Mouse (Mus musculus): ENCODE data around the gene Bcl7b.

DNA sequence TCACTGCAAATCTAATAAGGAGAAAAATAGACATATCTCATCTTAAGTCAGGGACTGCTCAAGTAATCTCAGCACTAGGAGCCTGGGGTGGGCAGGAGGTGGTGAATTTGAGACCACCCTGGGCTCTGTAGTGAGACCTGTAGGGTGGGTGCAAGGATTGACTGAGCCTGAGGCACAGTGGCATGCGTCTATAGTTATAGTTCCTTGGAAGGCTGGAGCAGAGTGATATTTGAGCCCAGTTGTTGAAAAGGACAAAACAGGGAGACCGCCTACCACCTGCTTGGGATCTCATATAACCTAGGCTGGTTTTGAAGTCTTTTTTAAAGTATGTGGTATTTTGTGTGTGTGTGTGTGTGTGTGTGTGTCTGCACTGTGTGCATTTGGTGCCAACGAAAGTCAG, 56.1 kb downstream of the Bcl7b start:
- no peak for TF ChIP-seq CTCF (IDR thresholded peaks at IDR 0.05; ENCODE audit: low read depth, low read length)
- TF ChIP-seq POLR2A (IDR thresholded peaks at IDR 0.05; ENCODE audit: borderline replicate concordance, low read depth, low read length): no peak
